Mouse (Mus musculus) left cerebral cortex, adult 2 months (tissue): ENCODE data around the gene Fbxo24. TPM values are rescaled to one million over a fixed set of nuclear protein-coding genes. Genes with fewer than 3 reads are reported as not detected.

Experiments used
- DNase-seq, 2 experiments: peaks; one replicate each; pipeline ENCODE4 v3.0.0; 2021 to 2022; ENCODE audit warnings: low spot score in 2 of 2, mixed read lengths in 1 of 2; ENCODE audit errors: extremely low spot score in 1 of 2
- H3K27ac ChIP-seq: fragments of 200-600 bp; 2 replicates; pipeline ENCODE4 v1.8.1; 2022
- H3K4me3 ChIP-seq: fragments of 200-600 bp; 2 replicates; pipeline ENCODE4 v1.8.1; 2022
- CTCF ChIP-seq: fragments of 200-600 bp; IDR thresholded peaks from 2 replicates; pipeline ENCODE4 v1.8.1; 2022; ENCODE audit warnings: antibody characterized with exemption, mild to moderate bottlenecking, moderate library complexity
- intact Hi-C: fragments of 180-260 bp; cut with DNase I; formaldehyde crosslinking; loops from one replicate; pipeline ENCODE4 v1.15.1; 2025
- total RNA-seq, 2 experiments: library from RNA; stranded (reverse); gene quantifications; 2 replicates each; pipeline ENCODE4 v1.2.3; 2021

Gene Fbxo24
- total RNA-seq, 2 experiments from 2014 or later: 0.23 to 0.42 TPM

GRCm38 (mm10) chr5:137598100-137598826, 30.5 kb downstream of the Fbxo24 start:
- intact Hi-C loops: loop anchor here (10.0 kb wide), 1 partner anchor 263 kb away; the partner anchor contains the start of gene Slc12a9
- no peak for TF ChIP-seq CTCF
- Histone ChIP-seq H3K4me3 (no peak overlapping the region), H3K27ac (no peak overlapping the region)
- DNase-seq: no peak

GRCm38 (mm10) chr5:137597625-137598024, 31.2 kb downstream of the Fbxo24 start:
- no peak overlapping the region for H3K4me3 ChIP-seq
- TF ChIP-seq CTCF: no peak
- intact Hi-C loops: loop anchor here (10.0 kb wide), 1 partner anchor 263 kb away; the partner anchor contains the start of gene Slc12a9
- H3K27ac ChIP-seq: no peak overlapping the region
- no peak for DNase-seq

- TF ChIP-seq CTCF: no peak
- intact Hi-C loops: loop anchor here (10.0 kb wide), 1 partner anchor 262 kb away; the partner anchor contains the start of gene Slc12a9
- Histone ChIP-seq H3K4me3 (no peak overlapping the region), H3K27ac (no peak overlapping the region)
- no peak for DNase-seq
Measured at GRCm38 (mm10) chr5:137596601-137597261, 32.1 kb downstream of the Fbxo24 start.

- no peak overlapping the region for H3K4me3 ChIP-seq
- intact Hi-C loops: loop anchor here (10.0 kb wide), 1 partner anchor 261 kb away; the partner anchor contains the start of gene Slc12a9
Measured at GRCm38 (mm10) chr5:137595921-137596320, 32.9 kb downstream of the Fbxo24 start.

GRCm38 (mm10) chr5:137590507-137590906, 38.3 kb downstream of the Fbxo24 start:
- Histone ChIP-seq H3K27ac (no peak overlapping the region), H3K4me3 (no peak overlapping the region)
- TF ChIP-seq CTCF: no peak
- intact Hi-C loops: loop anchor here (10.0 kb wide), 1 partner anchor 256 kb away; the partner anchor contains the start of gene Slc12a9
- no peak for DNase-seq

More at GRCm38 (mm10) chr5:137595921-137596320, 32.9 kb downstream of the Fbxo24 start:
- TF ChIP-seq CTCF: no peak
- H3K27ac ChIP-seq: no peak overlapping the region
- no peak for DNase-seq

GRCm38 (mm10) chr5:137584976-137585375, 43.8 kb downstream of the Fbxo24 start:
- Histone ChIP-seq H3K4me3 (no peak overlapping the region), H3K27ac (no peak overlapping the region)
- intact Hi-C loops: loop anchor here (5.0 kb wide), 1 partner anchor 67 kb away; no protein-coding TSS in a partner anchor
- DNase-seq: peak; percentile 55 to 56
- TF ChIP-seq CTCF: peak; percentile 74

GRCm38 (mm10) chr5:137583670-137584169, 45.1 kb downstream of the Fbxo24 start:
- Histone ChIP-seq H3K27ac (no peak overlapping the region), H3K4me3 (peak overlapping the region; percentile 29)
- DNase-seq: peak; percentile 50 to 64
- intact Hi-C loops: no loop called here
- no peak; the same call in 1 of the 2 replicates for TF ChIP-seq CTCF

GRCm38 (mm10) chr5:137582702-137583101, 46.1 kb downstream of the Fbxo24 start:
- Histone ChIP-seq H3K4me3 (no peak overlapping the region), H3K27ac (no peak overlapping the region)
- no peak for TF ChIP-seq CTCF
- intact Hi-C loops: no loop called here
- DNase-seq: no peak

GRCm38 (mm10) chr5:137580246-137580645, 48.6 kb downstream of the Fbxo24 start:
- TF ChIP-seq CTCF: no peak
- no peak overlapping the region for H3K27ac ChIP-seq
- DNase-seq: no peak
- intact Hi-C loops: no loop called here
- no peak overlapping the region for H3K4me3 ChIP-seq

- peak overlapping the region; percentile 42 for H3K4me3 ChIP-seq
Measured at GRCm38 (mm10) chr5:137574470-137574901, 54.3 kb downstream of the Fbxo24 start.

GRCm38 (mm10) chr5:137570691-137571586, 57.9 kb downstream of the Fbxo24 start:
- TF ChIP-seq CTCF: no peak
- no peak for DNase-seq
- intact Hi-C loops: loop anchor here (10.0 kb wide), 1 partner anchor 56 kb away; the partner anchor contains the start of gene Gigyf1
- Histone ChIP-seq H3K27ac (no peak overlapping the region), H3K4me3 (no peak overlapping the region)

More at GRCm38 (mm10) chr5:137574470-137574901, 54.3 kb downstream of the Fbxo24 start:
- TF ChIP-seq CTCF: peak; percentile 45
- peak overlapping the region; percentile 4; the same call in 1 of the 2 replicates for H3K27ac ChIP-seq
- intact Hi-C loops: loop anchor here (10.0 kb wide), 1 partner anchor 60 kb away; the partner anchor contains the start of gene Gigyf1
- DNase-seq: peak in 1 of 2 experiments; percentile 64
